Mouse (Mus musculus) liver, embryonic 14.5 days (tissue): Measurements from ENCODE around the gene Rpl7a. TPM values are rescaled to one million over a fixed set of nuclear protein-coding genes. Genes with fewer than 3 reads are reported as not detected.

Experiments used
- ATAC-seq: fragments of 200-750 bp; cut with Nextera tagmentation; 2 replicates; pipeline ENCODE4 v1.8.0; 2017; ENCODE audit warnings: moderate number of reproducible peaks, mild to moderate bottlenecking, moderate library complexity; ENCODE audit not compliant: insufficient read depth
- DNase-seq, 3 experiments: peaks; one replicate each; pipeline ENCODE4 v3.0.0-alpha.2; 2012 to 2013; ENCODE audit warnings: low read depth in 3 of 3, low spot score in 3 of 3
- H3K27ac ChIP-seq: fragments of 300-500 bp; sonication (generic); 2 replicates; pipeline ENCODE4 v1.5.1; 2014; ENCODE audit warnings: moderate library complexity, mild to moderate bottlenecking, control low read depth, inconsistent platforms
- H3K27me3 ChIP-seq: fragments of 300-500 bp; sonication (generic); 2 replicates; pipeline ENCODE4 v1.6.1; 2014; ENCODE audit warnings: mild to moderate bottlenecking, low read length, moderate library complexity; ENCODE audit not compliant: control insufficient read depth, insufficient read depth
- H3K36me3 ChIP-seq: fragments of 300-500 bp; sonication (generic); replicated peaks from 2 replicates; pipeline ENCODE4 v1.6.1; 2014; ENCODE audit warnings: low read depth; ENCODE audit not compliant: control insufficient read depth, insufficient read depth
- H3K4me1 ChIP-seq, 2 experiments: fragments of 200-500 bp in 1 of 2; fragments of 300-500 bp in 1 of 2; sonication (generic) in 1 of 2; replicated peaks; 2 replicates each; pipeline ENCODE4 v1.6.1; 2012 to 2014; ENCODE audit warnings: antibody characterized with exemption in 1 of 2, inconsistent platforms in 1 of 2, low read length in 1 of 2; ENCODE audit not compliant: control insufficient read depth in 2 of 2, insufficient read depth in 2 of 2
- H3K4me2 ChIP-seq: fragments of 300-500 bp; sonication (generic); 2 replicates; pipeline ENCODE4 v1.6.1; 2014; ENCODE audit warnings: low read depth, mild to moderate bottlenecking, control low read depth, moderate library complexity
- H3K4me3 ChIP-seq, 2 experiments: fragments of 200-500 bp in 1 of 2; fragments of 300-500 bp in 1 of 2; sonication (generic) in 1 of 2; 2 replicates each; pipeline ENCODE4 v1.5.1; 2012 to 2014; ENCODE audit warnings: low read depth in 2 of 2, low read length in 2 of 2, mild to moderate bottlenecking in 2 of 2, control low read depth in 1 of 2, inconsistent platforms in 1 of 2, moderate library complexity in 1 of 2; ENCODE audit not compliant: insufficient read depth in 1 of 2
- H3K9ac ChIP-seq: fragments of 300-500 bp; sonication (generic); replicated peaks from 2 replicates; pipeline ENCODE4 v1.6.1; 2014; ENCODE audit warnings: mild to moderate bottlenecking, control low read depth, moderate library complexity
- H3K9me3 ChIP-seq: fragments of 300-500 bp; sonication (generic); 2 replicates; pipeline ENCODE4 v1.6.1; 2016; ENCODE audit warnings: low read length, mixed read lengths; ENCODE audit not compliant: control insufficient read depth
- CTCF ChIP-seq: IDR thresholded peaks from 2 replicates; pipeline ENCODE4 v1.5.1; 2016; ENCODE audit warnings: antibody characterized with exemption, low read depth, control low read depth
- EP300 ChIP-seq: IDR thresholded peaks from 2 replicates; pipeline ENCODE4 v1.6.1; 2016; ENCODE audit warnings: antibody characterized with exemption, low read depth
- WGBS: fragments of 180-500 bp; shearing (Covaris S2); extraction: QIAGEN DNeasy Blood & Tissue Kit; methylation state at CpG from one replicate; pipeline ENCODE4 v1.1.7; 2014; ENCODE audit not compliant: insufficient replicate concordance; 5-methylcytosine and 5-hydroxymethylcytosine counted together
- polyA plus RNA-seq, 2 experiments: library from polyadenylated mRNA; depleted of rRNA in 1 of 2; stranded (reverse) in 1 of 2; unstranded in 1 of 2; fragments of >200 nt; fragmentation: Nextera tagmentation in 1 of 2; extraction: Ambion mirVana in 1 of 2; gene quantifications; 2 replicates each; pipeline versions ENCODE4 v1.2.1 to v1.2.3; 2012 to 2014

Gene Rpl7a
- polyA plus RNA-seq, 2 experiments, result 504 to 1,309 TPM

DNA sequence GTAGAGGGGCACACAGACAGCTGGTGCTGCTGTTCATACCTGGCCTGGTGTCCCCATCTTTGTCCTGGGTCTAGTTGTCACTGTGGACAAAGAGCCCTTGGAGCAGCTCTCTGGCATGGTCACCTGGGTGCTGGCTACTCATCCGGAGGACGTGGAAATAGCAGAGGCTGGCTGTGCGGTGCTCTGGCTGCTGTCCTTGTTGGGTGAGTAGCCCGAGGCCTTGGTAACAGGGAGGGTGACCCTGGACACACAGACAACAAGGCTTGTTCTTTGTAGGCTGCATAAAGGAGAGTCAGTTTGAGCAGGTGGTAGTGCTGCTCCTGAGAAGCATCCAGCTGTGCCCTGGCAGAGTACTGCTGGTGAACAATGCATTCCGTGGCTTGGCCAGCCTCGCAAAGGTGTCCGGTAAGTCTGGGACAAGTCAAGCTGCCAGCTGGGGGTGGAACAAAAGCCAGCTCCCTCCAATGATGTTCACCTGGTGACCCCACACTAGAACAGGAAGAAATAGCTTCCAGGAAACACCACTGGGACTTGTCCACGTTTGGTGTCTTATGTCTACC, 40.9 kb downstream of the Rpl7a start:
- TF ChIP-seq EP300 (no peak), CTCF (no peak)
- 81% methylated on average over 8 of the region's 8 CpGs for WGBS
- H3K9me3 ChIP-seq, result no peaks in the 10 kb centered on the region
- H3K9ac ChIP-seq, result no peak overlapping the region
- no peaks in the 10 kb centered on the region for H3K4me1 ChIP-seq
- H3K4me3 ChIP-seq, result no peak overlapping the region
- DNase-seq (no peak), ATAC-seq (no peak)
- peaks cover 32% of the 10 kb centered on the region for H3K36me3 ChIP-seq
- H3K4me2 ChIP-seq, result no peak overlapping the region
- no peak overlapping the region for H3K27ac ChIP-seq
- no peaks in the 10 kb centered on the region for H3K27me3 ChIP-seq

DNA sequence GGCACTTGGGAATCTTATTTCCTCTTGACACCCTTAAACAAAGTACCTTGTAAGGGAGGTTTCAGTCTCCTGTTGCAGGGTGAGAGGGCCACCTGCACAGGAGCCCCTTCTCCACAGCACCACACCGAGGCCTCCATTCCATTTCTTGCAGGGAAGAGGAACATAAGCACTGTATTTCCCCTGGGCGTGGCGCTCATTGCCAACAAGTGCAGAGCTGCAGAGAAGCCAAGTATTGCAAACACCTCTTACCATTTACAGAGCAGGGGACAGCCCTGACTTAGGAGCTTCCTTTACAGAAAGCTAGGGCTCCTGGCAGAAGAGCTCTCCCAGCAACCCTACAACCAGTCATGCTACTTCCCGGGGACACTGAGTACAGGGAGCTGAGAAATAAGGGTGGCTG, 41.6 kb downstream of the Rpl7a start:
- peaks cover 34% of the 10 kb centered on the region for H3K36me3 ChIP-seq
- ATAC-seq, result no peak
- TF ChIP-seq EP300 (no peak), CTCF (no peak)

DNA sequence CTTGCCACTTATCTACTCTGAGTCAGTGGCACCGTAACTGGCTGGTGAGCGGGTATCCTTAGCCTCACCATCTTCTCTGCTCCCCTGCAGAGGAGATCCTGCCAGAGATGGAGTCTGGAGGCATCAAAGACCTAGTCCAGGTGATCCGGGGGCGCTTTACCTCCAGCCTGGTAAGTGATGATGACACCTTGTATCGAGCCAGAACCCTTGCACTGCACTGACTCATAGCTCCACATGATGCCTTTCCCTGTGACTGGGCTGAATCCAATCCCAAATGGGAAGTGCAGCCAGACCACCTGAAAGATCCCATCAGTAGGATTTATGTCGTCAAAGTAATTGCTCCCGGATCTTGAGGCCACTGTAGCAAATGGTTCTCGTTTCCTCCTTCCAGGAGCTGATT, 42.3 kb downstream of the Rpl7a start:
- Histone ChIP-seq H3K4me3 (no peak overlapping the region), H3K27ac (no peak overlapping the region), H3K36me3 (peaks cover 41% of the 10 kb centered on the region), H3K9me3 (no peaks in the 10 kb centered on the region), H3K27me3 (no peaks in the 10 kb centered on the region), H3K4me1 (peaks cover 0 to 6% of the 10 kb centered on the region in 2 experiments; a peak in 1 of 4 replicates), H3K9ac (no peak overlapping the region), H3K4me2 (no peak overlapping the region)
- ATAC-seq (no peak), DNase-seq (no peak)
- 82% methylated on average over 8 of the region's 8 CpGs for WGBS
- no peak for TF ChIP-seq EP300
- TF ChIP-seq CTCF, result no peak

More for the DNA sequence above, 41.6 kb downstream of the Rpl7a start:
- Histone ChIP-seq H3K4me2 (no peak overlapping the region), H3K9me3 (no peaks in the 10 kb centered on the region), H3K4me1 (peaks cover 0 to 2% of the 10 kb centered on the region in 2 experiments; a peak in 1 of 4 replicates), H3K9ac (no peak overlapping the region), H3K27ac (no peak overlapping the region), H3K27me3 (no peaks in the 10 kb centered on the region), H3K4me3 (no peak overlapping the region)
- WGBS, result 77% methylated on average over 4 of the region's 4 CpGs
- no peak for DNase-seq

DNA sequence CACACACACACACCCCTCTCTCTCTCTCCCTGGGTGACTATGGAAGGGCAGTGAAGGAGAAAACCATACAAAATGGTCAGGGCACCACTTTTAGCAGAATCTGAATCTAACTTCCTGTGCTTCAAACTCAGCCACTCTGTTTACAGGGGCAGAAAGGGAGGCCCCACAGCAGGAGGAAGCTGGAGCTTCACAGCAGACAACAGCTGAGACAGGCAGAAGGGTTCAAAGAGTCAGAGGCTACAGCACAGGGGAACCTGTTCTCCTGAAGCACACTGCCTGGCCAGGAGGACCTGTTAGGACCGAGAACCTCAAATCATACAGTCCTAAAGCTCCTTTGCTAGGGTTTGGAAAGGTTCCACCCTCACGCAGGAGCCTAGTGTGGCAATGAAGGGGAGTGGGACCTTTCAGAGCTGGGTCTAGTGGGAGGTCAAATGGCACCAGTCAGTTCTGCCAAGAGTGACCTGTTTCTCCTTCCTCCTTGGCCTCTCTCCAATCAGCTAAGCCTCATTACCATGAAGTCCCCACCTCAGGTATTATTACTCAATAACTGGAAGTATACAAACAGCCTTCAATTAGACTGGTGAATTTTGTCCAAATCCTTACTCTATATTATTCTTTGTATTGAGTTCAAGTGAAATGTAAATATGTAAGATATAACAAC, 44.3 kb downstream of the Rpl7a start:
- Histone ChIP-seq H3K4me1 (peaks cover 0 to 8% of the 10 kb centered on the region in 2 experiments; a peak in 1 of 4 replicates), H3K27me3 (no peaks in the 10 kb centered on the region), H3K27ac (no peak overlapping the region), H3K36me3 (peaks cover 55% of the 10 kb centered on the region), H3K9me3 (no peaks in the 10 kb centered on the region), H3K4me2 (no peak overlapping the region), H3K4me3 (no peak overlapping the region), H3K9ac (no peak overlapping the region)
- no peak for ATAC-seq
- WGBS, result 83% methylated on average over 2 of the region's 2 CpGs
- TF ChIP-seq EP300 (no peak), CTCF (no peak)
- no peak for DNase-seq

DNA sequence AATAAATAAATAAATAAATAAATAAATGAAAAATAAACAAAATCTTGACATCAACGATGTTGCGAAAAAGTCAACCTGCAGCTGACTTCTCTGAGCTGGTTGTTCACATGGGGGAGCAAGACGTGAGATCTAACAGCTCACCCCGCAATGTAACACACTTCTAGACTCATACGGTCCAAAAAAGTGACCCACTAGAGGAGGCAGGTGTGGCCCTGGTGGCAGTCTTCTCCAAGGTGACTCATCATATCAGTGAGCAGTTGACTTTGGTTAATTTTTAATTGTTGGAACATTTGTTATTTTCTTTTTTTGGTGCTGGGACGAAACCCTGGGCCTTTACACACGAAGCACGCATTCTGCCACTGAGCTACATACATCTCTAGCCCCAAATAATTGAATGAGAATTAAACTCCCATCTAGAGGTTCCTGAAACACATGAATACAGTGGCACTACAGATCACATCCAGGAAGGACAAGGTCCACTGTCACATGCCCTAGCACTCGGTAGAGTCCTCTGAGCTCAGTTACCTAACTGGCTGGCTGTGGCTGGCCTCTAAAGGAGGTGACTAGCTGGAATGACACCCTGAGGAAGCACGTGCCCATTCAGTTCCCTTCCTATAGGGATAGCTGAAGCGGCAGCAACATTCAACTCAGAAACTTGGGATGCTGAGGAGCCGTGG, 46.4 kb downstream of the Rpl7a start:
- H3K27ac ChIP-seq, result no peak overlapping the region
- ATAC-seq, result peak; percentile 66
- H3K4me2 ChIP-seq, result no peak overlapping the region
- WGBS, result 80% methylated on average over 12 of the region's 12 CpGs
- H3K4me3 ChIP-seq, result no peak overlapping the region
- no peak overlapping the region for H3K9ac ChIP-seq
- peaks cover 0 to 10% of the 10 kb centered on the region in 2 experiments; a peak in 3 of 4 replicates for H3K4me1 ChIP-seq
- H3K27me3 ChIP-seq, result no peaks in the 10 kb centered on the region
- no peak for DNase-seq
- TF ChIP-seq CTCF (no peak), EP300 (no peak)
- H3K36me3 ChIP-seq, result peaks cover 65% of the 10 kb centered on the region
- H3K9me3 ChIP-seq, result no peaks in the 10 kb centered on the region
